Mouse (Mus musculus): ENCODE measurements at regions not wholly inside any gene's neighbourhood (a gene's known extent, or its start where the extent isn't known, plus 50 kb on each side); places are given as distances from the start of the nearest gene placed in this dataset.

DNA sequence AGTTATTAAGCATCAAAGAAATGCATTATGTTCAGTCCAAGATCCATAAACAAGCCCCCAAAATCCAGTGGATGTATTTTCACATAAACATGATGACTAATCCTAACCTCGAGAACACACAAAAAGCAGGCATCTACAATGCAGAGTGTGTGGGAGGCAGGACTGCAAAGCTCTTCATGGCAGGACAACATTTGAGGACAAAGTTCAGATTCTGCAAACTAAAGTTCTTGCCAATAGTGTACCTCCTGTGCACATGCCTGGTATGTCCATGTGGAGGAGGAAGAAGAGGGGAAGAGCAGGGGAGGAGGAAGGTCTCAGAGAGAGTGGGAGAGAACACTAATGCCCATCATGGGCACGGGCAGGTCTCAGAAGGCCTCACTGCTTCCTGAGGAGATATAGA lies 72.6 kb upstream of the Irs2 start:
- no peak for TF ChIP-seq TCF12 (IDR thresholded peaks at IDR 0.05; ENCODE audit: insufficient read depth, poor library complexity, severe bottlenecking)
- TF ChIP-seq MAX (IDR thresholded peaks at IDR 0.05; ENCODE audit: low read depth), result no peak
- no peak for TF ChIP-seq POLR2A (IDR thresholded peaks at IDR 0.05; ENCODE audit: insufficient read length, low read depth)
- no peak for TF ChIP-seq MYOG (IDR thresholded peaks at IDR 0.05; ENCODE audit: control insufficient read depth in 1 of 3, insufficient read depth in 1 of 3, insufficient read length in 2 of 3, low read depth in 2 of 3)
- TF ChIP-seq MYOD1 (IDR thresholded peaks at IDR 0.05; ENCODE audit: control insufficient read depth in 1 of 3, insufficient read length in 2 of 3, low read depth in 2 of 3), result no peak
- no peak for TF ChIP-seq USF1 (IDR thresholded peaks at IDR 0.05; ENCODE audit: low read depth)
- no peak for TF ChIP-seq E2F4 (IDR thresholded peaks at IDR 0.05; ENCODE audit: insufficient read depth)
- TF ChIP-seq CEBPB (IDR thresholded peaks at IDR 0.05; ENCODE audit: insufficient read depth, poor library complexity, severe bottlenecking), result no peak
